Mouse (Mus musculus): Measurements from ENCODE around the gene Exoc4.

DNA sequence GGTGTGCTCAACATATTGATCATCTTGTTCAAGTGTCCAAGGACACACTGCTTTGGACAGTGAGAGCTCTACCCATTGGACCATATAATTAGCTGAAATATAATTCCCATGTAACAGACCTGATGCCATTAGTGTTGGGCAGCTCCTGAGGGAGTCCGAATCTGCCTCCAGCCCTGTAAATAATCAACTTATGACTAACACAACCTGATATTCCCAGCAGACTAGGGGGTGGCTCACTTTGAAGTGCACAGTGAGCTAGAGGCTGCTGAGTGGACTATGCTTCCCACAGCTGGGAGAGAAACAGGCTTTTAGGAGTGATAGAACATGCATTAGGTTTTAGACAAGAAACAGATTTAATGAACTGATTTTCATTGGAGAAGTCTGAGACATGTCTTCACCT is 478.4 kb downstream of the Exoc4 start:
- TF ChIP-seq CTCF (IDR thresholded peaks at IDR 0.05; ENCODE audit: low read depth, low read length), result no peak
- no peak for TF ChIP-seq POLR2A (IDR thresholded peaks at IDR 0.05; ENCODE audit: extremely low read depth, insufficient read depth, low read length)

All from liver, adult 2 months (tissue).